Comparison of ENCODE assay signal across 8 mouse cellular contexts in genomic region chr7:25246079-25246758, GRCm38 (mm10). TPM values are rescaled to one million over a fixed set of nuclear protein-coding genes. Genes with fewer than 3 reads are reported as not detected.
A peak's percentile ranks its signal among the peaks of the same experiment; 100 is the strongest.
DNase-seq lines count a peak whose midpoint lies in the region; ATAC-seq and TF ChIP-seq lines count a peak whose summit lies in the region.
"Had no signal": no experiment of that assay in that cellular context is flagged by ENCODE, and none has a peak within 500 bp of the region (broad histone marks: within the 10 kb centered on the region; RNA-seq: fewer than 3 reads in every experiment).

No protein-coding gene starts in this region.

- no peaks in the 10 kb centered on the region for H3K9me3 ChIP-seq in hindbrain, embryonic 15.5 days
- H3K9me3 ChIP-seq in midbrain, embryonic 14.5 days (ENCODE audit: control insufficient read depth, low read length), result no peaks in the 10 kb centered on the region

- H3K4me1 ChIP-seq in spleen, adult 2 months (ENCODE audit: control insufficient read depth, insufficient read depth, insufficient read length), result peaks cover 10% of the 10 kb centered on the region; the same call in 1 of the 2 replicates
- H3K4me1 ChIP-seq in embryonic fibroblast, embryonic 13.5 days (ENCODE audit: control insufficient read depth, insufficient read depth, low read length), result peaks cover 13% of the 10 kb centered on the region; the same call in 1 of the 2 replicates
- H3K4me1 ChIP-seq in hindbrain, embryonic 15.5 days (replicated peaks), result peaks cover 50% of the 10 kb centered on the region
- peaks cover 31% of the 10 kb centered on the region for H3K4me1 ChIP-seq in midbrain, embryonic 14.5 days (ENCODE audit: control insufficient read depth, insufficient read depth, low read length)

- TF ChIP-seq POLR2A in spleen, adult 2 months (IDR thresholded peaks at IDR 0.05; ENCODE audit: low read depth, low read length), result no peak
- no peak for TF ChIP-seq POLR2A in embryonic fibroblast, embryonic 13.5 days (IDR thresholded peaks at IDR 0.05; ENCODE audit: low read depth, low read length)

- intact Hi-C loops in left cerebral cortex, postnatal 25 days (cut with DNase I), result no loop called here

- H3K27ac ChIP-seq in spleen, adult 2 months (ENCODE audit: insufficient read depth, low read length), result 0 out of 2 replicates have a peak overlapping the region, but pooled peaks have one; percentile 6
- H3K27ac ChIP-seq in embryonic fibroblast, embryonic 13.5 days (ENCODE audit: insufficient read depth, low read length), result peak overlapping the region; percentile 43
- peak overlapping the region; percentile 84 for H3K27ac ChIP-seq in hindbrain, embryonic 15.5 days (replicated peaks)
- peak overlapping the region; percentile 81 for H3K27ac ChIP-seq in midbrain, embryonic 14.5 days (replicated peaks; ENCODE audit: low read depth, low read length)
- H3K27ac ChIP-seq: liver, embryonic 14.5 days had no signal

- H3K27me3 ChIP-seq in spleen, adult 2 months (ENCODE audit: control insufficient read depth, insufficient read depth, low read length), result no peaks in the 10 kb centered on the region
- no peaks in the 10 kb centered on the region for H3K27me3 ChIP-seq in hindbrain, embryonic 15.5 days
- H3K27me3 ChIP-seq in midbrain, embryonic 14.5 days (ENCODE audit: control insufficient read depth, insufficient read depth, low read length), result no peaks in the 10 kb centered on the region

- no peak for TF ChIP-seq CTCF in spleen, adult 2 months (IDR thresholded peaks at IDR 0.05; ENCODE audit: extremely low read depth, insufficient read depth, insufficient read length, insufficient replicate concordance)
- no peak for TF ChIP-seq CTCF in embryonic fibroblast, embryonic 13.5 days (IDR thresholded peaks at IDR 0.05; ENCODE audit: borderline replicate concordance, insufficient read depth, low read length)

- ATAC-seq in hindbrain, embryonic 15.5 days (ENCODE audit: low FRiP score, low read depth), result no peak
- ATAC-seq in midbrain, embryonic 14.5 days (ENCODE audit: low FRiP score, low TSS enrichment), result no peak

- peak overlapping the region; percentile 99 for H3K4me2 ChIP-seq in hindbrain, embryonic 15.5 days
- H3K4me2 ChIP-seq in midbrain, embryonic 14.5 days (ENCODE audit: low read length), result peak overlapping the region; percentile 99

- no peak overlapping the region for H3K9ac ChIP-seq in hindbrain, embryonic 15.5 days
- H3K9ac ChIP-seq in midbrain, embryonic 14.5 days (replicated peaks; ENCODE audit: low read length), result no peak overlapping the region
- H3K9ac ChIP-seq: liver, embryonic 14.5 days had no signal

- 58% methylated on average over 20 of the region's 20 CpGs for WGBS in spleen, adult 2 months
- 53% methylated on average over 20 of the region's 20 CpGs for WGBS in hindbrain, embryonic 15.5 days
- WGBS in midbrain, embryonic 14.5 days, result 72% methylated on average over 20 of the region's 20 CpGs

- no peak for DNase-seq in spleen, adult 2 months (ENCODE audit: low read depth in 1 of 2, low spot score in 2 of 2)
- no peak for DNase-seq in spleen, adult 18-20 months
- DNase-seq in left cerebral cortex, postnatal 25 days (ENCODE audit: low spot score in 2 of 2), result peak; percentile 68
- DNase-seq in midbrain, embryonic 14.5 days, result peak; percentile 55
- no peak for DNase-seq in urinary bladder, adult 2 months (ENCODE audit: low spot score)

- peaks cover 6% of the 10 kb centered on the region for H3K36me3 ChIP-seq in spleen, adult 2 months (ENCODE audit: control insufficient read depth, insufficient read depth, low read length)
- no peaks in the 10 kb centered on the region for H3K36me3 ChIP-seq in hindbrain, embryonic 15.5 days
- H3K36me3 ChIP-seq in midbrain, embryonic 14.5 days (ENCODE audit: control insufficient read depth, insufficient read depth, low read length), result no peaks in the 10 kb centered on the region

- no peak overlapping the region for H3K4me3 ChIP-seq in spleen, adult 2 months (ENCODE audit: extremely low read depth, insufficient read depth, insufficient read length)
- peak overlapping the region; percentile 79 for H3K4me3 ChIP-seq in embryonic fibroblast, embryonic 13.5 days (ENCODE audit: insufficient read depth, low read length)
- H3K4me3 ChIP-seq in hindbrain, embryonic 15.5 days, result peak overlapping the region; percentile 78
- H3K4me3 ChIP-seq in midbrain, embryonic 14.5 days (replicated peaks; ENCODE audit: low read depth, low read length), result no peak overlapping the region

RNA-seq across cellular contexts. Expression of gene Erf, which starts 4.3 kb away (rescaled TPM):
- 17.2 and 21.3 TPM in 2 replicates for polyA plus RNA-seq in spleen, adult 2 months (2012; rRNA removed)
- polyA plus RNA-seq in embryonic fibroblast, embryonic 13.5 days (2011; ENCODE audit: insufficient read length, low read depth, missing spikeins), result 64.5 and 70.9 TPM in 2 replicates
- 3.4 and 4.4 TPM in 2 replicates for polyA plus RNA-seq in hindbrain, embryonic 15.5 days (2015; fragmentation: Nextera tagmentation; extraction: Ambion mirVana)
- 10 to 100 TPM; 65.1 to 75.6 TPM for total RNA-seq in left cerebral cortex, postnatal 25 days (2021)
- 2.2 and 4.8 TPM in 2 replicates for polyA plus RNA-seq in midbrain, embryonic 14.5 days (2014; fragmentation: Nextera tagmentation; extraction: Ambion mirVana)
- polyA plus RNA-seq in urinary bladder, adult 2 months (2012; rRNA removed), result 23.6 and 26.8 TPM in 2 replicates

RNA-seq across cellular contexts. Expression of gene Gsk3a, which starts 8.6 kb away (rescaled TPM):
- 106 and 125 TPM in 2 replicates for polyA plus RNA-seq in spleen, adult 2 months (2012; rRNA removed)
- 70.6 and 72.5 TPM in 2 replicates for polyA plus RNA-seq in embryonic fibroblast, embryonic 13.5 days (2011; ENCODE audit: insufficient read length, low read depth, missing spikeins)
- polyA plus RNA-seq in hindbrain, embryonic 15.5 days (2015; fragmentation: Nextera tagmentation; extraction: Ambion mirVana), result 19.2 and 19.7 TPM in 2 replicates
- total RNA-seq in left cerebral cortex, postnatal 25 days (2021), result 100 to 1,000 TPM; 213 to 224 TPM
- 20.7 and 26.0 TPM in 2 replicates for polyA plus RNA-seq in midbrain, embryonic 14.5 days (2014; fragmentation: Nextera tagmentation; extraction: Ambion mirVana)
- 79.0 and 83.3 TPM in 2 replicates for polyA plus RNA-seq in urinary bladder, adult 2 months (2012; rRNA removed)

RNA-seq across cellular contexts. Expression of gene Cic, which starts 21.3 kb away (rescaled TPM):
- polyA plus RNA-seq in spleen, adult 2 months (2012; rRNA removed), result 112 and 128 TPM in 2 replicates
- polyA plus RNA-seq in embryonic fibroblast, embryonic 13.5 days (2011; ENCODE audit: insufficient read length, low read depth, missing spikeins), result 138 and 152 TPM in 2 replicates
- polyA plus RNA-seq in hindbrain, embryonic 15.5 days (2015; fragmentation: Nextera tagmentation; extraction: Ambion mirVana), result 32.5 and 38.5 TPM in 2 replicates
- total RNA-seq in left cerebral cortex, postnatal 25 days (2021), result 100 to 1,000 TPM; 211 to 223 TPM
- polyA plus RNA-seq in midbrain, embryonic 14.5 days (2014; fragmentation: Nextera tagmentation; extraction: Ambion mirVana), result 47.3 and 52.0 TPM in 2 replicates
- polyA plus RNA-seq in urinary bladder, adult 2 months (2012; rRNA removed), result 30.8 and 58.8 TPM in 2 replicates

RNA-seq across cellular contexts. Expression of gene Zfp526, which starts 25.0 kb away (rescaled TPM):
- 14.4 and 16.4 TPM in 2 replicates for polyA plus RNA-seq in spleen, adult 2 months (2012; rRNA removed)
- polyA plus RNA-seq in embryonic fibroblast, embryonic 13.5 days (2011; ENCODE audit: insufficient read length, low read depth, missing spikeins), result 9.3 and 9.7 TPM in 2 replicates
- polyA plus RNA-seq in hindbrain, embryonic 15.5 days (2015; fragmentation: Nextera tagmentation; extraction: Ambion mirVana), result 1.6 and 2.1 TPM in 2 replicates
- total RNA-seq in left cerebral cortex, postnatal 25 days (2021), result 10 to 100 TPM in 1 of 2 experiments, 1 to 10 TPM in 1; 10.0 to 11.1 TPM
- polyA plus RNA-seq in midbrain, embryonic 14.5 days (2014; fragmentation: Nextera tagmentation; extraction: Ambion mirVana), result 2.5 TPM in 2 replicates
- polyA plus RNA-seq in urinary bladder, adult 2 months (2012; rRNA removed), result 6.9 and 9.3 TPM in 2 replicates

RNA-seq across cellular contexts. Expression of gene Dedd2, which starts 25.8 kb away (rescaled TPM):
- polyA plus RNA-seq in spleen, adult 2 months (2012; rRNA removed), result 75.5 and 77.0 TPM in 2 replicates
- polyA plus RNA-seq in embryonic fibroblast, embryonic 13.5 days (2011; ENCODE audit: insufficient read length, low read depth, missing spikeins), result 2.3 and 2.5 TPM in 2 replicates
- 16.5 and 17.3 TPM in 2 replicates for polyA plus RNA-seq in hindbrain, embryonic 15.5 days (2015; fragmentation: Nextera tagmentation; extraction: Ambion mirVana)
- 10 to 100 TPM; 24.1 to 25.4 TPM for total RNA-seq in left cerebral cortex, postnatal 25 days (2021)
- 15.7 and 15.9 TPM in 2 replicates for polyA plus RNA-seq in midbrain, embryonic 14.5 days (2014; fragmentation: Nextera tagmentation; extraction: Ambion mirVana)
- 13.8 and 14.2 TPM in 2 replicates for polyA plus RNA-seq in urinary bladder, adult 2 months (2012; rRNA removed)

Comparison
In these comparisons a context has a peak if more than half of its experiments do, and no peak if none do; other contexts are left out.
1. DNase-seq: peak in left cerebral cortex, postnatal 25 days (2 of 2) and midbrain, embryonic 14.5 days (single experiment); none in spleen, adult 2 months (0 of 2), spleen, adult 18-20 months (0 of 2) and urinary bladder, adult 2 months (single experiment).
2. H3K27ac ChIP-seq: peak in every context shown above with its lines; median percentile 84 in hindbrain, embryonic 15.5 days; 81 in midbrain, embryonic 14.5 days; 43 in embryonic fibroblast, embryonic 13.5 days; 6 in spleen, adult 2 months.
3. H3K4me3 ChIP-seq: peak in embryonic fibroblast, embryonic 13.5 days (single experiment) and hindbrain, embryonic 15.5 days (single experiment); none in spleen, adult 2 months (single experiment) and midbrain, embryonic 14.5 days (single experiment).